Mouse (Mus musculus): ENCODE data around the gene Prnp.
A peak's percentile ranks its signal among the peaks of the same experiment; 100 is the strongest.

Gene Prnp

DNA sequence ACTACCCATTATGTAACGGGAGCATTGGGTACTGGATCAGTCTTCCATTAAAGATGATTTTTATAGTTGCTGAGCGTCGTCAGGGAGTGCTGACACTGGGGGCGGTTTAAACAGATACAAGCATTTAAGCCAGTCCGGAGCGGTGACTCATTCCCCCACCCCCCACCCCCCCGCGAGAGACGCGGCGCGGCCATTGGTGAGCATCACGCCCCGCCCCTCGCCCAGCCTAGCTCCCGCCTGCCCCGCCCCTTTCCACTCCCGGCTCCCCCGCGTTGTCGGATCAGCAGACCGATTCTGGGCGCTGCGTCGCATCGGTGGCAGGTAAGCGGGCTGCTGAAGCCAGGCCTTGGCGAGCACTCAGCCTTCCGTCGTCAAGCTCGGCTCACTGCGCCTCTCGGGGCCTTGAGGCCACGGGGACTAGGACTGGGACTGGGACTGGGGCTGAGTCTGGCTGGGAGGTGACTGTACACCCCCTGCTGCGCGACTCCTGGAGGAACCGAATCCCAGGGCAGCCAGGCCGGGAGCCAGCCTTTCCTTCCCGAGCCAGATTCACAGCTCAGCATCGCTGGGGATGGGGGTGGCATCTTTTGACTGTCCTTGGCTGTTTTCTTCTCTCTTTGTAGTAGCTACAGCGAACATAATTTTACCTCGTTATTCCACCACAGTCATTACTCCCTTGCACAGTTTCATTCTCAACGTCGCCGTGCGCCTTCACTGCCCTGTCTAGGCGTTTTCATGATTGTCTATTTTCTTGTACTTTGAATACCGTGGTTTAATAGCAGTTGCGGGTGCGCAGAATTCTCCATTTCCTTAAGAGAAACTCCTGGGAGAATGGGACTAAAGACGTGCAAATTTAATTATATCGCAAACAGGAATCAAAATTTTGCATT, at the start of gene Prnp, which contains the start of gene Prn:
Gene Prnp, plus strand, starts transcription at position 246 of the 890 bp plus-strand sequence.
Gene Prn, plus strand, starts transcription at position 275 of the 890 bp plus-strand sequence.
- DNase-seq (ENCODE audit: low read depth) = peak; percentile 88

GRCm38 (mm10) chr2:131862617-131863275, 47.0 kb upstream of the Prnp start:
- no peak for DNase-seq (ENCODE audit: low read depth)

- no peak for DNase-seq (ENCODE audit: low read depth)
Measured at GRCm38 (mm10) chr2:131863472-131863871, 46.3 kb upstream of the Prnp start.

- DNase-seq (ENCODE audit: low read depth) = peak; percentile 23
Measured at GRCm38 (mm10) chr2:131864262-131864796, 45.4 kb upstream of the Prnp start.

GRCm38 (mm10) chr2:131866676-131867075, 43.1 kb upstream of the Prnp start:
- no peak for DNase-seq (ENCODE audit: low read depth)

- no peak for DNase-seq (ENCODE audit: low read depth)
Measured at GRCm38 (mm10) chr2:131868983-131869382, 40.7 kb upstream of the Prnp start.

DNA sequence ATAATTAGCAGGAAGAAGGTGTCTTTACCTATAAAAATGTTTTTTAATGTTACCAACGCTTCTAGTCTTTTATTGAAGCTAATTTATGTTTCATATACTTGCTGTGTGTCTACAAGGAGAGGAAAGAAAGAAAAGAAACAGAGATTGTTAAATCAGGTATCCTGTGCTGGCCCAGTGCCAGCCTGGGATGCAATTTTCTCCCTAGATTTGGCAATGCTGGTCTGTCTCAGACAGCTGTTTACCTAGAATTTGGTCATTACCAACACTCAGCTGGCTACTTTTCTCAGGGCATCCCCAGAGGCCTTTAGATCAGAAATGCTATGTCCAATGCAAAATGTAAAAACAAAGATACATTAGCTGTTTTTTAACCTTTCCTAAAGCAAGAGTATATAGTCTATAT, 36.4 kb upstream of the Prnp start:
- no peak for DNase-seq (ENCODE audit: low read depth)

DNA sequence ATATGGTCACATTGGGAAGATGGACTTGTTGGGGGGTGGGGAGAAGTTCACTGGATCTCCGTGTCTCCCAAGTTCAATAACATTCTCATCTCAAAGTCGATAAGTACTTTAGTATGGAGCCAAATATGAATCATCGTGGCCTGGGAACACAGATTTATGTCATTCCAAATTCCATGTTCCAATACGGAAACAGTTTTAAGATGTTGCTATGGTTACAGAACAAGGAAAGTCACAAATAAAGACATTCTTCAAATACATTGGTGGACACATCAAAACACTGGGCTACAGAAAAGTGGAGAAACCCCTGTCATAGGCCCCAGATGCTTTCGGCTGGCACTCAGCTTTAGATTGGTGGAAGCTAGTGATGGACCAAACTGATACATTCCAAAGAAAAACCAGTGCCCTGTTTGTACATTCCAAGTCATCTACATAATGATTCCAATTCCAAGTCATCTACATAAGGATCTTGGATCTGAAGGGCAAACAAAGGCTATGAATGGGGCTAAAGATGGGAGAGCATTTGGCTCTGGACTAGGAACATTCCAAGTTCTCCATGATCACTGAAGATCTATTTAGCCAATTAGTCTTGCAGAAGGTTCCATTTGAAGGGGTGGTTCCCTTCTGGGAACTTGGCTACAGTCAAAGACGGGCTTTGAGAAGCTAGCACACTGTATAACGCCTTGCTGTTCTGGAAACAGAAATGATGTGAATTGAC, 33.0 kb upstream of the Prnp start:
- no peak for DNase-seq (ENCODE audit: low read depth)

DNA sequence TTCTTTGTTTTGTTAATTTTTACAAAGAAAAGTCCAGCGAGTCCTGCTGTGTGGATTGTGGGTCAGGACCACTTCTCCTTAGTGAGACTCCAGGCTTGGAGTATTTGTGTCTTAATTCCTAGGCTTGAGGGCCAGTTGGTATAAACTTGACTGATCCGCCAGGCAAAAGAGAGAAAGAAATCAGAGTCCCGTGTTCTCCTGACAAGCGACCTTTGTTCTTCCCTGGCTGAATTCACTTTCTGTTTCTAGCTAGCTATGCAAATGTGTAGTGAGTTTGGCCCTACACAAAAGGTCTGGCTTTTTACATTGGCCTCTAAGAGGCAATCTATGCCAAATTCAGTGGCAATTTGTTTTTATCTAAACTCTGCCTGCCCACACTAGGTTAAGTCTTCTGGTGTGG, 28.0 kb upstream of the Prnp start:
- no peak for DNase-seq (ENCODE audit: low read depth)

GRCm38 (mm10) chr2:131883136-131883535, 26.6 kb upstream of the Prnp start:
- peak; percentile 18 for DNase-seq (ENCODE audit: low read depth)

DNA sequence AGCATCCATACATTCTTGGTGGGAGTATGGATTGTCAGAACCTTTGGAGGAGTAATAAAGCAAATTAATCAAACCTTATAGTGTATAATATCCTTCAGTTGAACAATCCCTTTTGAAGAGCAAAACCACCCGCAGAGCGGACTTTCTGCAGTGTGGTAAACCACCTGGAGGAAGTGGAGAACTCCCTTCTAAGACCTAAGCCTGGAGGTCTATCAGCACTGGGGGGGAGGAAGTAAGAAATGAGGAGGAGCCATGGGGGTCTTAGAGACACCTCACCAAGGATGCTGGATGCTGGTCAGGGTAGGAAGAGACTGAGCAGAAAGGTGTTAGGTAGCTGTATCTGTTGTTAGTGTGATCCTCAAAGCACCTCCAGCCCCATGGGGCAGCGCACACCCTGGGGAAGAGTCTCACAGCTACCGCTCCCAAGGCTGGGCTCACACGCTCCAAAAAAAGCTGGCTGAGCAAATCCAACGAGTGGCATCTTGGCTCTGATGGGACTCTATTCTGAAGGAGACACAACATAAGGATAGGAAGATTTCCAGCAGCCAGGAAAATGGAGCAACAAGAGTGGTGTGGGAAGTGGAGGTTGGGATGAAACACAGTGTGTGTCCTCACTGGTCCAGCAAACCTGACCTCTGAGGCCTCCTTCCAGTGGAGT, 23.1 kb upstream of the Prnp start:
- DNase-seq (ENCODE audit: low read depth) = peak; percentile 30

GRCm38 (mm10) chr2:131888233-131888632, 21.5 kb upstream of the Prnp start:
- DNase-seq (ENCODE audit: low read depth) = peak; percentile 90

DNA sequence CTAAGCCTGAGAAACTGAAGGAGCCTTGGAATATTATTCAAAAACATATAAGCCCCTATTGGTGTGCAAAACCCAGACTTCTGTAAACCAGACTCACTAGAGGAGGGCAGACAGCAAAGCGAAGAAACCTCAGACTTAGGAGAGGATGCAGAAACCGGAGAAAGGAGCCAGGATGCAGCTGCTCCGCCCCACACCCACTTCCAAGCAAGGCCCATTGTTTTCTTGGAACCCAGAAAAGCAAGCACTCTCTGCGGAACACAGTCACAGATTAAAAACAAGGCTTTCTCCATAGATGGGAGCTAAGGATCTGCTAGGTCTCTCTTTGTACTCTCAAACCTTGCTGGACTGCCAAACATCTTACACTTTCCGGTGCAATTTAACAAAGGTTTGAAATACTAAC, 17.2 kb upstream of the Prnp start:
- DNase-seq (ENCODE audit: low read depth) = no peak

- DNase-seq (ENCODE audit: low read depth) = no peak
Measured at GRCm38 (mm10) chr2:131895106-131895505, 14.6 kb upstream of the Prnp start.

DNA sequence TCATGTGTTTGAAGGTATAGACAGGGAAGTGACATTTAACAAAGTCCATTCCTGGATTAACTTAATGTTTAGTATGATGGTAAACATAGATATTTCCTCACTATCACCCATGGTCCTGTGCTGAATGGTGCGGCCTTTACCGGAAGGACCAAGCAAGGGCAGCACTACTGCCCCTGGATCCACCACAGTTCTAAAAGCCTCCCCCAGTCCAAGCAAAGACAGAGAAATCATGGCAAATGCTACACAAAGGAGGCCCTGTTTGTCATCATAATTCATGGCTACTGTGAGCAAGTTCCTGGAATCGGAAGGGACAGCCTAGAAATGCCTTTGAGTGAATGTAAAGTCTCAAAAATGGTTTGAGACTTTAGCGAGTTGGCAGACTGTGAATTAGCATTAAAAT, 13.7 kb upstream of the Prnp start:
- no peak for DNase-seq (ENCODE audit: low read depth)

DNA sequence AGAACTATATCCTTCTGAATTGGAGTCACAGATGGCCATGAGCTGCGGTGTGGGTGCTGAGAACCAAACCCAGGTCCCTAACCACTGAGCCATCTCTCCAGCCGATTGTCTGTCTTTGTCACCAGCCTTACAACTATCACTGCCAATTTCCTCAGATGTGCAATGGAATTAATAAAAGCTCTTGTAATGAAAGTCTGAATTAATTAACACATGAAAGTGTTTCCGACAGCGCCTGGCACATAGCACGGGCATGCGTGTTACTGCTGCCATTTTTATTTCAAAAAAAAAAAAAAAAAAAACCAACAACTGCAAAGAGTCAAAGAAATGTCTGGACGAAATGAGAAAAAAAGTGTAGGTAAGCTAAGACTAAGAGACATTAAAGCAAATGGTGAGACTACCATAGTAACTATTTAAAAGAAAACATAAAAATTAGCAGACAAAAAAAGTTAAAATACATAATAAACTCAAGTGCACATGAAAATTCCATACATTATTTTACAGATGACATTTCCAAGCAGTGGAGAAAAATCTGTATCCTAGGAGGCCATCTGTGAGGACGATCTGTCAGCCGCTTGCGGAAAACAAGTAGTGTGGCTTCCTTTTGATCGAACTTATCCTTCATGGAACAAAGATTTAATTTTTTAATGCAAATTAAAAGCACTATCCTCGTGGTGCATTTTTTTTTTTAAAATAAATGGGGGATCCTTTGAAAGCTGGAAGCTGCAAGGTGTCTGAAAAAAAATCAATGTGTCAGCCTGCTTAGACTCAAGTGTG, 12.2 kb upstream of the Prnp start:
- DNase-seq (ENCODE audit: low read depth) = no peak

GRCm38 (mm10) chr2:131902423-131902822, 7.3 kb upstream of the Prnp start:
- DNase-seq (ENCODE audit: low read depth) = no peak

DNA sequence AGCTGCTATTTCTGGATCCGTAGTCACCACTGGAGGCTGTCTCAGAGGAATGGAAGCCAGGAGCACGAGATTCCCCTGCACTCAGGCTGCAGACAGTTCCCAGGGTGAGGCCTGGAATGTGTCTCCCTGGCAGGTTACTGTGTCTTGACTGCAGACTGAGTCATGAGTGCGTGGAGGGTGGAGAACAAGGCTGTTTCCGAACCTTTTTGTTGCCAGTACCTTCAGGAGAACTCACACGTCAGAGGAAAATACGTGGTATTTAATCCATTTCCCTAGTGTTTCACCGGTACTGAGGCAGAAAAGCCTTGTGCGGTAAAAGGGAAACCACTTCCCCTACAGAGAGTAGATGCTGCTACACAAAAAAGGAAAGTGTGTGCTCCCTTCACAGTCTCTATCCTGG, 6.9 kb upstream of the Prnp start:
- no peak for DNase-seq (ENCODE audit: low read depth)

- no peak for DNase-seq (ENCODE audit: low read depth)
Measured at GRCm38 (mm10) chr2:131905025-131905424, 4.7 kb upstream of the Prnp start.

DNA sequence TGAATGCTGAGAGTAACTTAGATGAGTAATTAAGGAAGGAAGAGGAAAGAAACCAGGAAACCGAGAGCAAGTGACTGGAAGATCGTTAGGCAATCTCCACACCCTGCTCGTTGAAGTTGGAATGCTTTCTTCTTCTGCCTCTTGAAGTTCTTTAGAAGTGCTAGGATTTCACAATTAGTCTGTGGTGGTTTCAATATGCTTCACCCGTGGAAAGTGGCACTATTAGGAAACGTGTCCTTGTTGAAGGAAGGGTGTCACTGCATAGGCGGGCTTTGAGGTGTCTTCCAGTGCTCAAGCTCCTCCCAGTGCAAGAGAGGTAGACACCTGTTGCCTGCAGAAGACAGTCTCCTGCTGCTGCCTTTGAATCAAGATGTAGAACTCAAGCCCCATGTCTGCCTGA, 4.0 kb upstream of the Prnp start:
- DNase-seq (ENCODE audit: low read depth) = peak; percentile 27

DNA sequence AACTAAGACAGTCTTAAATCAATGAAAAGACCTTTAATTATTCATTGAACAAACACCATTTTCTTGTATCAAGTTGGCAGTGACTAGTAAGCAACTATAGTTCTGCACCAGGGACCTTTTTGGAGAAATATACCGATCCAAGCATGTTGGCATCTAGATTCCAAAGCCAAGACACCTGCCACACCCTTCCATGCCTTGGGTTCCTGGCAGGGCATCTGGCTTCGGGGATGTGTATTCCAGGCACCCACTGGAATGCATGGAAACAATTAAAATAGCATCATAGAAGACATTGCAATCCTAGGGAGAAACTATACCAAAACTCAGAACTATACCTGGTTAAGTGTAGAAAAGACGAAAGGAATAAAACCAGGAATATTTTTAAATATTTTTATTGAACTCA, 3.5 kb upstream of the Prnp start:
- no peak for DNase-seq (ENCODE audit: low read depth)

Measured in 416B (cell line).